Mouse (Mus musculus): ENCODE measurements at regions not wholly inside any gene's neighbourhood (a gene's known extent, or its start where the extent isn't known, plus 50 kb on each side); places are given as distances from the start of the nearest gene placed in this dataset.

DNA sequence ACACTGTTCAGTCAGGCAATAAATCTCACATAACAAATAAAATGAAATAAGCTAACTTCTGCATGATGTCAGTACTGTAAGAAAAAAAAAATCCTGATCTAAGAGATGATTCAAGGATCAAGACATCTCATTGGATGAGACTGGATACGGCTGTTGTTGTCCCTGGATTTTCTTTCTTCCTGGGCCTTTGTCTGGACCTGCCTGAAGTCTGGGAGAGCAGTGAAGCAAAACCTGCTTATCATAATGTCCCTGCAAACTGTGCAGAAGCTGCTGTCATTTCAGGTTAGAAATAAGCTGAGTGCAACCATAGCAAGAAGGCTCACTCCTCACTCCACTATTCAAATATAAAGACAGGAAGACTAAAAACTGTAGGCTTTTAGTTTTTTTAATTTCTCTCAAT is 178.0 kb upstream of the Steap4 start:
- DNase-seq = no peak

DNA sequence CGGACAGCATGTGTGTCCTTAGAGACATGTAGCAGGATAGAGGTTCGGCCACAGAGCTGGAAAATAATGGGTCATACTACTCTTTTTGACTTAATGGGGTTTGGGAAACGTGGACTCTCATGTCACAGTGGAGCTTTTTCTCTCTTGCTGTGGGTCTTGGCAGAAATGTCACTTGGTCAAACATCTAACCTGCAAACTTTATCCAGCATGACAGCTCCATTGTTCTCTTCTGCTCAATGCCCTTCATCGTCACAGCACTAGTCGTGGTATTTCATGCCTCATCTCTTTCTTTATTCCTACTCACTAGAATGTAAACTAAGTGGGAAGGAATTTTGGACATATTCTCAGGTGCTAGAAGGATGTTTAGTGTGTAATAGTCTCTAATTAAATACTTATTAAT is 171.9 kb upstream of the Steap4 start:
- no peak for DNase-seq

DNA sequence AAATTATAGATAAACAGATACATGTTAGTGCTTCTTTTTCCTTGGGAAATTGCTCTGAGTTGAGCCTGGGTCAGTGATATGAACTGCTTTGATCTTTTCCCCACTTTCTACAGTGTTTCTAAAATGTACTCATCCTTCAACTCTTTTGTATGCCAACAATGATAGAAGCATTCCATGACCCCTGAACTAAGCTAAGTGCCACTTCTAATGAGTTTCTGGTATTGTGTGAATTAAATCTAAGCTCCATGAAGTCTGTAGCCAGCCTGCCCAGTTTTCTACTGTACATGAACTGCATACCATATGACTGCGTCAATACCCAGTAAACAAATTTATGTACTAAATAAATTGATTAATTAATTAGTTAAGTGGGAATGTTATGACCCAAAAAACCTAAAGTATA is 171.1 kb upstream of the Steap4 start:
- DNase-seq = no peak

DNA sequence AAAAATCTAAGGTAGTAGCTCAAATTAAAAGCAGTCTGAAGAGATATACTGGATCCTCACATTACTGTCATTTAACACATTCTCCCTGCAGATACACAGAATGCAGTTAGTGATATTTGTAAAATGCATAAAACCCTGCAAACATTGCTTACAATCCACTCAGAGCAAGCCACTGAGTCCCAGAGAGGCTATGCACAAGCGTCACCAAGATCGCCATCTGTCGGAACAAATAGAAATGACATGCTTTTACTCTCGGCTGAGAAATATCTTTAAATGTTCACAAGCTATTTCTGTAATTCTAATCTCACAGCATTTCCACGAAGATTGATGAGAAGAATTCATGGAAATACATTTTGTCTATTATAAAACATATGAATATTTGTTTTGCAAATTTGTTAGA is 139.7 kb upstream of the Steap4 start:
- no peak for DNase-seq

DNA sequence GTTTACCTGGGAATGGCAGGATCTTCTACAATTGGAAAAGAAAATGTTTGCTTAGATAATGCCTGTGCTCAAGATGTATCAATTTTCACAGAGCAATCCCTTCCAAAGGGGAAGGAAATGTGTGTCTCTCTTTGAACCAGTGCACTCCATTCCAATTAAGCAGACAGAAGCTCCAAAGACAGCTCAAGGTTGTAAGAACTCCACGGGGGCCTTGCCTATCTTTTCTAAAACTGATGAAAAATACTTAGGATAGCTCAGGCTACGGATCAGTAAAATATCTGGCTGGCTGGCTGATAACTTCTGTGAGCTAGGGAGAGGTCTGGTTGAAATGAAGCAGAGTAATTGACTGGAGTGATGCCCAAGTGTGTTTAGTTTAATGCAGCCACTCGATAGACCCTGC is 138.6 kb upstream of the Steap4 start:
- no peak for DNase-seq

DNA sequence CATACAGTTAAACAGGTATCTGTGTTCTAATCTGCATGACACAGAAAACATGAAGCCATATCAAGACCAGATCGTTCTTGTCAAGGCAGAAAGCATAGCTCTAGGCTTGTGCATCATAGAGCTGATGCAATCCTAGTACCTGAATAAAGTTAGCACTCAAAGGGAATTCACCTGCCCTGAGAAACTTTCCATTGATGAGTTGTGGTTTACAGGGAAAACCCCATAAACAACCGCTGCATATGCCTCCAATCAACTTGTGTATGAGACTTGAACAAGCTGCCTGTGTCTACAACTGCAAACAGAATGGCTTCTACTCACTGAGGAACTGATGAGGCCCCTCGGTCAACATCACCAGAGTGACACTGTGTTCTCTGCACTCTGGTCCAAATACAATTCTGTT is 130.6 kb upstream of the Steap4 start:
- DNase-seq = no peak

DNA sequence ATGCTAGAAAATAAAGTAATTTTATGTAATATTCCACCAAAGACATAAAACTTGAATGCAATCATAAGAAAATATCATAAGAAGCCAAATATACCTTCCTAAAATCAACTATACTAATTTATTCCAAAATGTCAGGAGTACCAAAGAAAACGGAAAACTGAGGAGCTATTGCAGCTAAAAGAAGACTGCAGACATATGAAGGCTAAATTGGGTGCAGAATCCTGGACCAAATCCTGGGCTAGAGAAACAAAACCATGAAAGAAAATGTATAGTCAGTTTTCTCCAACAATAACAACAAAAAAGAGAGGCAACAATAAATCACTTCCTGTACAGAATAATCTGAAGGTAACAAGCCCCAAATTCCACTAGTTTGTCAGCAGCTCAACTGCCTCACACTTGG is 126.4 kb upstream of the Steap4 start:
- no peak for DNase-seq

DNA sequence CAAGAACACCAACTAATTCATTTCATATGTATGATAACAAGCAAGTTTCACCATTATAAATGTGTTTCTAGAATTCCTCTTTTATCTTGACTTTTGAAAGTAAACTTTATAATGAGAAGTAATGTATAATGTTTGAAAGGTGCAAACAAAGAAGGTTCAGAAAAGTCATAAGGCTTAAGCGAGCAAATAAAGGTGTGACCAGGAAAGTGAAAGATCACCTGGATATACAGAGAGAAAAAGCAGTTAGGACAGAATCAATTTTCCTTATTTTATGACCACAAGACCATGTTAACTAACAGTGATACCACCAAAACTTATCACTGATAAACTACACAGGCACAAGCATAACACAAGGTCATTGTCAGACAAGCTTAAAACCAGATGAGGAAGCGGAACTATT is 97.2 kb upstream of the Steap4 start:
- no peak for DNase-seq

DNA sequence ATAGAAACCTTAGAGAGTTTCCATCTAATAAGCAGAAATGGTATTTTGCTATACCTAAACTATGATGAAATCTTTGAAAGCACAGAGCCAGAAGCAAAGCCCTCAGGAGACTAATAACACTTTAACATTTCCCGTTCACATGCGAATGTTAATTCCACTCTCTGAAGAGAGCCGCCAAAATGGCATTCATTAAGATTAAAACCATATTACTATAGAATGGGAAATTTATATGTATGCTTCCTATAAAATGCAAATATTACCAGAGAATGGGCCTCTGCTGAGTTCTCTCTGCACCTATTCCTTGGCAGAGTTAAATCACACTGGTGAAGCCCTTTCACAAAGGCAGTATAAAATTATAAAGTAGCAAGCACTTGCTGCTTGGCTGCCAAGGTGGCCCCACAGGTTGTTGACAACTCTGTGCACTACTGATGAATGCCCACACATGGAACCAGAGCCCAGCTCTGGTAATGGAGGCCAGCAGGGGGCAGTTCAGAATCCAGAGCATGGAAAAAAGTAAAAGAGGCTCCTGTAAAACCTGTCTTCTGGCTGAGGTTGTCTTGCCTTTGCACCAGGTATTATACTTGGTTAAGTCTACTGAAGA is 94.1 kb upstream of the Steap4 start:
- no peak for DNase-seq

DNA sequence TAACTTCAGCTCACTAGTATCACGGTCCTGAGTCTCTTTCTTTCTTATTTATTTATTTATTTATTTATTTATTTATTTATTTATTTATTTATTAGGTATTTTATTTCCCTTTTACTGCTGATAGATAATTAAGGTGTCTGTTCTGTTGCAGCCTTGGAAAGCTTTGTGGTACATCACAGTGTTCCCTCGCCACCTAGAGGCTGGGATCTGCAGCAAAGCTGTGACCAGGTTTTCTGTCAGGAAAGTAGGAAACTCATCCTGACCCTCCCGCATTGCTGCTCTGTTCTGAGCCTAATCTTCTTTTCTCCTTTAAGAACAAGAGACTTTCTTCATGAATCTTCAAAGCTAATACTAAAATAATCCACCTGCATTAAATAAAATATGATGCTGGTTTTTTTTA is 60.7 kb upstream of the Steap4 start:
- DNase-seq = peak in 1 of 2 experiments; percentile 7
